Mouse (Mus musculus): ENCODE measurements at regions not wholly inside any gene's neighbourhood (a gene's known extent, or its start where the extent isn't known, plus 50 kb on each side); places are given as distances from the start of the nearest gene placed in this dataset.

- TF ChIP-seq NRF1 (IDR thresholded peaks at IDR 0.05; ENCODE audit: low read depth, low read length) (no peak), USF1 (IDR thresholded peaks at IDR 0.05; ENCODE audit: low read depth, low read length) (no peak), PAX5 (IDR thresholded peaks at IDR 0.05; ENCODE audit: low read length) (no peak), SMC3 (IDR thresholded peaks at IDR 0.05; ENCODE audit: low read depth, low read length) (no peak), ZNF384 (IDR thresholded peaks at IDR 0.05; ENCODE audit: low read depth, low read length) (no peak), UBTF (IDR thresholded peaks at IDR 0.05; ENCODE audit: low read depth, low read length) (no peak), IRF4 (IDR thresholded peaks at IDR 0.05; ENCODE audit: low read depth, low read length) (no peak), JUND (conservative IDR thresholded peaks at IDR 0.05; ENCODE audit: low read depth, low read length) (no peak), SIN3A (IDR thresholded peaks at IDR 0.05; ENCODE audit: low read length) (no peak), CHD2 (IDR thresholded peaks at IDR 0.05; ENCODE audit: low read length) (no peak), ETS1 (conservative IDR thresholded peaks at IDR 0.05; ENCODE audit: low read depth, low read length) (no peak), USF2 (conservative IDR thresholded peaks at IDR 0.05; ENCODE audit: low read depth, low read length) (no peak), POLR2AphosphoS2 (IDR thresholded peaks at IDR 0.05; ENCODE audit: low read depth, low read length) (no peak), ELF1 (IDR thresholded peaks at IDR 0.05; ENCODE audit: low read depth, low read length) (no peak), GABPA (IDR thresholded peaks at IDR 0.05; ENCODE audit: insufficient replicate concordance, low read depth, low read length) (no peak), TBP (conservative IDR thresholded peaks at IDR 0.05; ENCODE audit: low read depth, low read length) (no peak)
- Histone ChIP-seq H3K4me1 (ENCODE audit: control insufficient read depth in 1 of 2, insufficient read depth in 2 of 2) (no peaks in the 10 kb centered on the region), H3K4me3 (replicated peaks in 1 of 3; ENCODE audit: low read depth in 2 of 3, low read length in 2 of 3, poor library complexity in 1 of 3) (no peak overlapping the region), H3K9ac (ENCODE audit: insufficient read depth, low read depth) (no peak overlapping the region), H3K9me3 (replicated peaks; ENCODE audit: low read length) (peaks cover 7% of the 10 kb centered on the region), H3K4me2 (ENCODE audit: insufficient read depth, low read depth, poor library complexity, severe bottlenecking) (no peak overlapping the region), H3K27ac (ENCODE audit: insufficient read depth, low read depth) (no peak overlapping the region), H3K36me3 (replicated peaks in 1 of 2; ENCODE audit: control insufficient read depth in 1 of 2, insufficient read depth in 1 of 2, low read length in 1 of 2) (no peaks in the 10 kb centered on the region), H3K27me3 (replicated peaks) (no peaks in the 10 kb centered on the region), H3K79me2 (replicated peaks; ENCODE audit: control insufficient read depth, extremely low read depth, insufficient read depth, poor library complexity, severe bottlenecking) (no peaks in the 10 kb centered on the region)
- dilution Hi-C loops (cut with MboI; ENCODE audit: extremely low pct_ligation_motif_present, extremely low pct_unique_long_range_greater_than_20kb, low sequenced_read_pairs) (no loop called here), in situ Hi-C loops (cut with MboI; ENCODE audit: low pct_ligation_motif_present, low pct_unique_long_range_greater_than_20kb, low sequenced_read_pairs) (no loop called here)
- no peak for DNase-seq (ENCODE audit: extremely low read depth)
These were observed 151.6 kb downstream of the Adamts15 start for GRCm38 (mm10) chr9:30770436-30771173.

GRCm38 (mm10) chr9:30769435-30769729 lies 152.9 kb downstream of the Adamts15 start:
- Histone ChIP-seq H3K27me3 (replicated peaks) (no peaks in the 10 kb centered on the region), H3K4me1 (ENCODE audit: control insufficient read depth in 1 of 2, insufficient read depth in 2 of 2) (no peaks in the 10 kb centered on the region), H3K36me3 (replicated peaks in 1 of 2; ENCODE audit: control insufficient read depth in 1 of 2, insufficient read depth in 1 of 2, low read length in 1 of 2) (no peaks in the 10 kb centered on the region), H3K27ac (ENCODE audit: insufficient read depth, low read depth) (no peak overlapping the region), H3K9ac (ENCODE audit: insufficient read depth, low read depth) (no peak overlapping the region), H3K4me3 (replicated peaks in 1 of 3; ENCODE audit: low read depth in 2 of 3, low read length in 2 of 3, poor library complexity in 1 of 3) (no peak overlapping the region), H3K4me2 (ENCODE audit: insufficient read depth, low read depth, poor library complexity, severe bottlenecking) (no peak overlapping the region), H3K79me2 (replicated peaks; ENCODE audit: control insufficient read depth, extremely low read depth, insufficient read depth, poor library complexity, severe bottlenecking) (no peaks in the 10 kb centered on the region), H3K9me3 (replicated peaks; ENCODE audit: low read length) (peaks cover 7% of the 10 kb centered on the region)
- no peak for TF ChIP-seq UBTF (IDR thresholded peaks at IDR 0.05; ENCODE audit: low read depth, low read length)
- no peak for TF ChIP-seq MYC (IDR thresholded peaks at IDR 0.05; ENCODE audit: low read depth, low read length)
- TF ChIP-seq ELF1 (IDR thresholded peaks at IDR 0.05; ENCODE audit: low read depth, low read length), result no peak
- TF ChIP-seq ZNF384 (IDR thresholded peaks at IDR 0.05; ENCODE audit: low read depth, low read length), result no peak
- TF ChIP-seq POLR2A (IDR thresholded peaks at IDR 0.05; ENCODE audit: low read depth, low read length), result no peak
- no peak for TF ChIP-seq ZMIZ1 (IDR thresholded peaks at IDR 0.05; ENCODE audit: low read depth, low read length)
- TF ChIP-seq RCOR1 (conservative IDR thresholded peaks at IDR 0.05; ENCODE audit: low read depth, low read length), result no peak
- no peak for TF ChIP-seq HCFC1 (IDR thresholded peaks at IDR 0.05; ENCODE audit: low read depth, low read length)
- DNase-seq (ENCODE audit: extremely low read depth), result no peak
- in situ Hi-C loops (cut with MboI; ENCODE audit: low pct_ligation_motif_present, low pct_unique_long_range_greater_than_20kb, low sequenced_read_pairs), result no loop called here
- dilution Hi-C loops (cut with MboI; ENCODE audit: extremely low pct_ligation_motif_present, extremely low pct_unique_long_range_greater_than_20kb, low sequenced_read_pairs), result no loop called here

Measured in CH12.LX (cell line).